Mouse (Mus musculus): ENCODE measurements around the gene Gm48551.

Gm48551 gene

DNA sequence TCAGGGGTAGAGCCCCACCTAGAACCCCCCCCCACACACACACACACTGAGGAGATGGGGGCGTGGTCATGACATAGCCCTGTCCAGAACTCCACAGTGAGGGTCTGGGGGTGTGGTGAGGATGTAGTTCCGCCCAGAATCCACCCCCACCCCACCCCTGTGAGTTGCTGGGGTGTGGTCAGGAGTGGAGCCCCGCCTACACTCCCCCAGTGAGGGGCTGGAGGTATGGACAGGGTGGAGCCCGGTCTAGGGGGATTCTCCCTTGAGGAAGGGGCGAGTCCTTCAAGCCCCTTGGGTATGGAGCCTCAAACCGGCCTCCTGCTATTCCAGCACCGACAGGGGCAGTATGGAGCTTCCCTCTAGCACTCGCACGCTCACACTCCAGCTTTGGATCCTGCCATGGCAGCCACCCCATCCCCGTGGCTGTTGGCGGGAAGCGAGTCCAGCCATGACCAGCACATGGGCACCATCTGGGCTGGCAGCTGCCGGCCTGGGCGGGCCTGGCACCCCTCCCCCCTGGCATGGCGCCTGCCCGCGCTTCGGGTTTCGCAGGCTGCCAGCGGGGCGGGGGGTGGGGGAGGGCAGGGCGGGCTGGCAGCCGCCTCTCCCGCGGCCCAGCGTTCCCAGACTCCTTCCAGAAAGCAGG is 32.4 kb downstream of the Gm48551 start:
- DNase-seq (ENCODE audit: extremely low spot score, low read depth, low spot score), result no peak

DNA sequence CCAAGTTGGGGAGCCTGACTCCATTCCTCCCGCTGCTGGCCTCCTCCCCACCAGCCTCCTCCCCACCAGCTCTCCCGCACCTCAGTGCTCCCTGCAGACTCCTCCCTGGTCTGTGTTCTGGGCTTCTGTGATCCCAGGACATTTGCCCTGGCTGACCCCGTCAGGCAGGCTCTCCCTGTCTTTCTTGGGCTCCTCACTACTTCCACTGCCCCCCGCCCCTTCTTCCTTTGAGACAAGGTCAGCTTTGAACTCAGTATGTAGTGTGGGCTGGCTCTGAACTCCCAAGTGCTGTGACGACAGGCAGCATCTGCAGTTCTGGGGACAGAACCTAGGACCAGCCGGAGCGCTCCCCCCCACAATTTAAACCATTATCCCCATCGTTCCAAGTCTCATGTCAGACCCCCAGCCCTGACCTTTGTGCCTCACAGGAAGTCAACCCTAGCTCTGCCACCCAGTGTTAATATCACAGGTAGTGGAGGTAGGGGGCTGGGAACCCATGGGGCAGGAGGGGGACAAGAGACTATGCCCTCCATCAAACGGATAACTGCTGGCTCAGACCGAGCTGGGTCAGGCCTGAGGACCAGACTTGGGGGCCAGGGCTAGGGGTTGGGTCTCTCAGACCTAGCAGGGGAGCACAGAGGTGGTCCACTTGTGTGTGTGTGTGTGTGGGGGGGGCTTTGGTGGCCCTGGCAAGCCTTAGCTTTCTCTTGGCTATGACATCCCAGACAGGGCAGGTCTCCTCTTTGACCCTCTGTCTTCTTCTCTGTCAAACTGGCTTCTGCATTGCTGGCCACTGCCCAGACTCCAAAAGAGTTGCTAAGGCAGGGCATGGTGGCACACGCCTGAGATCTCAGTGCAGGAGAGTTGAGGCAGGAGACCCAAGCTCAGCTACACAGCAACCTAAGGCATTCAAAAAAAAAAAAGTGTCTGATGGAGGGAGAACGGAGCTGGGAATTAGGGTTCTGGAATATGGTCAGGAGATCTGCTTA is 33.3 kb downstream of the Gm48551 start:
- DNase-seq (ENCODE audit: extremely low spot score, low read depth, low spot score), result no peak

DNA sequence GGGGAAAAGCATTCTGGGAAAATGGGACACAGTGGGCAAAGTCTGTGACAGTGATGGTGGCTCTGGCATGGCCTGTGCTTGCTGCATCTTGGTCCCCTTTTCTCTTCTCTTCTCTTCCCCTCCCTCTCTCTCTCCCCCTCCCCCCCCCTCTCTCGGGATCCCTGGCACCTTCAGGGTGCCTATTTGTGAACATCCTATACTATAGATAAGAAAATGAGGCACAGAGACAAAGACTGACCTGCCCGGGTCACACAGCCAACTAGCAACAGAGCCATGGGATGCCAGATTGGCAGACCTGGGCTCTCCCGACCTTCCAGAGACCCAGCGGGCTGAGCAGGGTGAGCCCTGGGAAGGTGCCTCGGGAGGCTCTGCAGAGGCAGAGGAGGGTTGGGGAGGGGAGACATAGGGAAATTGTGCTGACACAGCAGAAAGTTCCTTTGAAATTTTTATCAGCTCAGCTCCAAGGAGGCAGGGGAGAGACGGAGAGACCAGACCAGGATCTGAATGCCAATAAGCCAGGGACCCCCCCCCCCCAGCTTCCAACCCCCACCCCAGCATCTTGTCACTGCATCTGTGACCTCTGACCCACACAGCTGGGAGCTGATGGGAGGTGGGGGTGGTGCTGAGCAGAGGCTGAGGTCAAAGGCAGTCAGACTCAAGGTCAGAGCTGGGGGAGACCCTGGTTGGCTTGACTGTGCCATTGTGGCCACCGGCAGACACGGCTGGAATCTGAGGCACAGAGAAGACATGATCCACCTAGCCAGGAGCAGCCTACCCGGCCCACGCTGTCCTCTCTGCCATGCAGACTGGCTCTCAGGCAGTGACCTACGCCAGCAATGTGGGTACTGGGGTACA is 34.2 kb downstream of the Gm48551 start:
- no peak for DNase-seq (ENCODE audit: extremely low spot score, low read depth, low spot score)

DNA sequence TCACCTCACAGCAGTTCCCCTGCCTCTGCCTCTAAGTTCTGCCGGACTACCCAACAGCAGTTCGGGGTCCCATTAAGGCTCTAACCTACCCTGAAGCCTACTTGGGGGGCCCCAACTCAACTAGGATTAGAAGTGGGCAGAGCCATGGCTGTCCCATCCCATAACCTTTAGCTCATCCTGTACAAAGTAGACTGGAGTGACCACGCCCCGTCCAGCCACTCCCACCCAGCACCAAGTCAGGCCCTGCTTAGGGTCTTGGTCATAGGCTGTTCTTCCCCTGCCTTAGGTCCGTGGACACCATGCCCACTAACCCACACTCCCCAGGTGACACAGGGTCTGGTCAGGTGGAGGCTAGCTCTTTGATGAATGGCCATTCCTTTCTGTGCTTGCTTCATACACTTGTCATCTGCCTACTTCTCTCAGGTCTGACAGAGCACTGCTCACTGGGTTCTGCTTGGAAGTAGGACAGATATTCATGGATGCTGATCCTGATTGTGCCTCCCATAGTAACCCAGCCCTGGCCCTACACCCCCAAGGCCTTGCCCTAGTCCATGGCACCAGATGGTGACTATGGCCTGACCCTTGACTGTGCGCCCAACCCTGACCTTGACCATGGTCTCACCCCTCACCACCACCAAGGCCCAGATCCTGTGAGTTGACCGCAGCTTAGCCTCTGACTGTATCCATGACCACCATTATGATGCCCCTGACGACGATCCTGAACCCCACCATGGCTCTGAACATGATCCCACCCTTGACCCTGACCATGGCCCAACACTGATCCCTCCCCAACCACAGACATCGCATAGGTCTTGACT is 35.1 kb downstream of the Gm48551 start:
- DNase-seq (ENCODE audit: extremely low spot score, low read depth, low spot score), result no peak

DNA sequence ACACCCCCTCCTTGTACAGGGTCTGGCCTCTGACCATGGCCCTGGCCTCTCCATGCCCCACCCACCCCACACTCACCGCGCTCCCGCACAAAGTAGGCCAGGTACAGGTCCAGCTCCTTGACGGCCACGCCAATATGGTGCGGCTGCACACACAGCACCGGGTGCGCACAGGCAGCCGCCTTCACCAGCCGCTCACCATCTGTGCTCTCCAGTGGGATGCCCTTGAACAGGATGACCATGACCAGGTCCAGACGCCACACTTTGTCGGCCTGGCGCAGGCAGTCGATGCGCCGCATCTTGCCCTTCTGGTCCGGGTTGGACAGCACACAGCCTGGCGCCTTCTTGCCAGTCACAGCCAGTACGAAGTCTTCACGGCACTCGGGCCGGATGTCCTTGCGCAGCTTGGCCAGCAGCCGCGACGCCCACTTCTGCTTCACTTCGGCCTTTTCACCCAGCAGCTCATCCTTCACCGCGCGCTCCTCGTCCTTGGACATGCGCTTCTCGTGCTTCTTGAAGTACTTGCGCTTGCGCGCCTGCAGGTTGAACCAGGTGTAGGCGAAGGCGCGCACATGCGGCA is 36.0 kb downstream of the Gm48551 start:
- no peak for DNase-seq (ENCODE audit: extremely low spot score, low read depth, low spot score)

DNA sequence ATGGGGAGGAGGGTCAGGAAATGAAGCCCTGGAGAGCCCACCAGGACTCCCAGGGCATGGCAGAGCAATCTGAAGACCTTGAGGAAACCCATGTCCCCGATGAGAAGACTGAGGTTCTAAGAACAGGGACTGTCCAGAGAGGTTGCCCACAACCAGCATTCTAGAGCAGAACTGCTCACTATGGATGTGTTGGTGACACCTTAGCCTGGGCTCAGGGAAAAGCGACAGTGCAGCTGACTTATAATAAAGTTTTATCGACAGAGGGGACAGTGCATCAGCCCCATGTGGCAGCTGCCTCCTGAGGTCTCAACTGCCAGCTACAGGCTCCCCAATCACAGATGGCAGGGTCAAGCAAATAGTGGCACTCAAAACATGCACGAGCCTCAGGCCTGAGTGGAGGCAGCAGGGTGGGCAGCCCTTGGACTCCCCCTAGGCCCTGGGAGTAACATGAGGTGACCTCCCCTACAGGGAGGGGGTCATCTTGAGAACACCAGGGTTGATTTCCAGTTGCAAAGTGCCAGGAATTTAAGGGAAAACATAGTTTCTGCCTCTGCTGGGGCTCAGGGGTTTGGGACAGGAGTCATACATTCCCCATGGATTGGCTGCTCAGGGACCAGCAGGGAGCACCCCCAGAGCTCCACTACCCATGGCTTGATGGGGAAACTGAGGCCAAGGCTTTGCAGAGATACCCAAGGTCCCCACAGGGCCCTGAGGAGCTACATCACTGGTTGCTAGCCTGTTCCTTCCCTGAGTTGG is 37.0 kb downstream of the Gm48551 start:
- DNase-seq (ENCODE audit: extremely low spot score, low read depth, low spot score), result no peak

DNA sequence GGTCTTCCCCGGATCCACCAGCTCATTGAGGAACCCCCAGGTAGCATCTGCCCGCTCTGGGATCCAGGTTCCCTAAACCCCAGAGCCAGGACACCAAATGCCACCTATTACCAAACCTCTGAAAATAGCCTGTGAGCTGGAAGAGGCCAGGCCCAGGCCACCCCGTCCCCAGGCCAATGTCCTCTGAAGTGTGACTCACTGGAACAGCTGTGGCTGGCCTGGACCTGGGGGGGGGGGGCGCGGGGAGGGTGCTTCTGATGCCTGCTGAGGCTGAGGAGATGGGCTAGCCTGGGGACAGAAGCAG is 37.5 kb downstream of the Gm48551 start:
- DNase-seq (ENCODE audit: extremely low spot score, low read depth, low spot score), result no peak

DNA sequence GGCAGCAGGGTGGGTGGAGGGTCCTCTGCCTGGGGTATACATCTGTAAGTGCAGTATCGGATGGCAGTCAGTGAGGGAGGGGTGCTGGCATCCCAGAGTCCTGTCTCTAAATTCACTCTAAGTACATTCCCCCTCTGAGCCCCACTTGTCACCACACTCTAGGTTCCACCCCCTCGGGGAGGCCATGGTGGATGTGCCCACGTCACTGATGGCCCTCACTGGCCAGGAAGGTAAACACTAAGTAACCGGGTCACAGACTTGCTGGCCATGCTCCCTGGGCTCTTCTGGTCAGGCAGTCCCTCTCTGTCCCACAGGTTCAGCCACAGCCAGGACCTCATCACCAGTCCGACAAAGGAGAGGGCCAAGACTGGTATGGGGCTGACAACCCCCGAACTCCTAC is 37.9 kb downstream of the Gm48551 start:
- DNase-seq (ENCODE audit: extremely low spot score, low read depth, low spot score), result no peak

DNA sequence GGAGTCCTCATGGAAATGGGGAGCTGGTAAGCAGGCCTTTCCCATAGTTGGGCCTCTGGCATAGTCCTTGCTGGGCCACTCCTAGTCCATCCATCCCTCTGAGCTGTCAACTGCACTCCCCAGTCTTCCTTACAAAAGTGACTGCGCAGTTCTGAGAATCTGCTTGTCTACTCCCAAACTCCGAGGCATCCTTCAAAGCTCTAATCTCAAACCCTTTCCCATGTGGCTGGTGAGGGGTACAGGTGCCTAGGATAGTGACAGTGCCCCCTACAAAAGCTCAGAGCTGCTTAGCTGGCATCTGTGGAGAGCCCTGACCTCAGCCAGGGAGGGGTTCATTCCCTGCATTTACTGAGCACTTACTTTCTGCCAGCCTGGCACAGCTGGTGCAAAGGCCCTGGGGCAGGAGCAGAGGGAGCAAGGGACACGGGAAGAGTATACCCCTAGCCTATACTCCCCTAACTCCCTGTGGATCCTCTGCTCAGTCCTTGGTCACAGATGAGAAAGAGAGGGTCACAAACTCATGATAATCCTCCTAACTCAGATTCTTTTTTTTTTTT is 38.5 kb downstream of the Gm48551 start:
- DNase-seq (ENCODE audit: extremely low spot score, low read depth, low spot score), result no peak

DNA sequence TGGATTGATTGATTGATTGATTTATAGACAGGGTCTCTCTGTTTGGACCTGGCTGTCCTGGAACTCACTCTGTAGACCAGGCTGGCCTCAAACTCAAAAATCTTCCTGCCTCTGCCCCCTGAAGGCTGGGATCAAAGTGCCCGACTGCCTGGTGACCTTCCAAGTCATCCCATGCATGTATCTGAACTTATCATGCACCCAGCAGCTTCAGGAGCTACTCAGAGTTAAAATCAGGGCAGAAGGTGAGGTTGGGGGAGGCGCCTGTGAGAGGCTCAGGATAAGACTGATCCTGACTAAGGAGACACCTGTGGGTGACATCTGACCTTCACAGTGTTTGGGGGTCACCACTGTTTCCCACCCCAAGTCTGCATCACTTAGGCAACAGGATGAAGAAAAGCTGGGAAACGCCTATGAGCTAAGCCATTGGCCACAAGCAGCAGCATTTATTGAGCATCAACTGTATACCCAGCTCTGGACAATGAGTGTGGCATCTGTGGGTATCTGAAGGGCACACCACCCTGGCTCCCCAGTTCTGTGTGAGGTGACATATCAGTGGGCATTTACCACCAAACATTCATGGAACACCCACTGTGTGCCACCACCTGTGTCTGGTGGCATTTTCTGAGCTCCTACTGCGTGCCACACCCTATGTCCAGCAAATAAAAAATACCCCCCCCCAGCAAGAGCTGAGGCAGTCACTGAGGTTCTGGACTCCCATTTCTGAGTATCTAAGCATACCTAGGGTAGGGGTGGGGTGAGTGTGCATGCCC is 39.4 kb downstream of the Gm48551 start:
- DNase-seq (ENCODE audit: extremely low spot score, low read depth, low spot score), result no peak

DNA sequence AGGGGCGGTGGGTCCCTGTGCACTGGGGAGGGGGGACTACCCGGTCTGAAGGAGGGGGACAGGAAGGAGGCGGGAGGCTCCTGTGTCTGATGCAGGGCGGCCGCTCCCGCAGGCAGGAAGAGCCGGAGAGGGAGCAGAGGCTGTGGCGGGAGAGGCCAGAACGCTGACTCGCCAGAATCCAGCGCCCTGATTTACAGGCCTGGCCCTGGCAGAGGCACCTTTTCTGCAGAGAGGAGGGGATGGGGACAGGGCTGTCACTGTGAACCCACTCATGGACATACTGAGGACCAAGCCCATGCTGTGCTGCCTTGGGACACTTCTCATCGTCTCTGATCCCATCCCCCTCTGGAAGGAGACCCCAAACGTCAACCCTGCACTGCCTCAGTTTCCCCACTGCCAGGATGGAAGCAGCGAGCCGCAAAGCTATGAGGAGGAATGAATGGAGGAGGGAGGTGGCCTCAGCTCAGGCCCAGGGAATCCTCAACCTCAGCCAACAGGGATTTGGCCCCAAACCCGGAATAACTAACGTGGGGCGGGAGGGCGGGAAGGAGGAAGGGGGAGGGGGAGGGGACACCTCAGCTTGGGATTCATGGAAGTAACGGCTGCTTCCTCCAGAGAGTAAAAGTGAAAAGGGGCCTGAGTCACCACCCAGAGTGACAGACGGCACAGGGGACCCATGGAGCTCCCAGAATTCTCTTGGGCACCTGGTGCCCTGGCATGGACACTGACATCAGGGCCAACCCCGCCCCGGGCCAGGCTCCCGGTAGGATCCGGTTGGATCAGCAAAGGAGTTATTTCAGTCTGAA is 40.2 kb downstream of the Gm48551 start:
- no peak for DNase-seq (ENCODE audit: extremely low spot score, low read depth, low spot score)

DNA sequence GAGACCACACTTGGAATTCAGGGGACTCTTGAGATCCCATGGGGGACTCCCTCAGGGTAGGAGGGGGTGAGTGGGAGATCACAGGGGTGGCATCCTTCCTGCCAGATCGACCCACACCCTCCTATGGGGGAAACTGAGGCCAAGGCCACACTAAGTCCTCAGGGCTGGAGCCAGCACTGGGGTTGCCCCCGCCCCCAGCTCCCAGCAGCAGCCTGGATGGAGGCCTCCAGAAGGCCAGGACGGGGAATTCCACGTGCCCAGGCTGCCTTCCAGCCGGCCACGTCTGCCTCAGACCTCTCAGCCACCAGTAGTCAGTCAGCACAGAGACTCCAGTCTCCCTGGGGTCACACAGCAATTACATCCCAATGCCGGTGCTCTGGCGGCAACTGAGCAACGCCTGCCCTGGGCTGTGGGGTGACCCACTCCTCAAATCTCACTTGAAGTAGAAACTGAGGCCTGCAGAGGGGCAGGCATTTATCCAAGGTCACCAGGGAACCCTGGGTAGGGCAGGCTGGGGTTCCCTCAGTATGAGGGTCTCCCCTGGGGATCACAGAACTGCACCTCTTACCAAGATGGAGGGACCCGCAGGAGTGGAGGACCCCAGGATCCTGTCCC is 41.1 kb downstream of the Gm48551 start:
- no peak for DNase-seq (ENCODE audit: extremely low spot score, low read depth, low spot score)

DNA sequence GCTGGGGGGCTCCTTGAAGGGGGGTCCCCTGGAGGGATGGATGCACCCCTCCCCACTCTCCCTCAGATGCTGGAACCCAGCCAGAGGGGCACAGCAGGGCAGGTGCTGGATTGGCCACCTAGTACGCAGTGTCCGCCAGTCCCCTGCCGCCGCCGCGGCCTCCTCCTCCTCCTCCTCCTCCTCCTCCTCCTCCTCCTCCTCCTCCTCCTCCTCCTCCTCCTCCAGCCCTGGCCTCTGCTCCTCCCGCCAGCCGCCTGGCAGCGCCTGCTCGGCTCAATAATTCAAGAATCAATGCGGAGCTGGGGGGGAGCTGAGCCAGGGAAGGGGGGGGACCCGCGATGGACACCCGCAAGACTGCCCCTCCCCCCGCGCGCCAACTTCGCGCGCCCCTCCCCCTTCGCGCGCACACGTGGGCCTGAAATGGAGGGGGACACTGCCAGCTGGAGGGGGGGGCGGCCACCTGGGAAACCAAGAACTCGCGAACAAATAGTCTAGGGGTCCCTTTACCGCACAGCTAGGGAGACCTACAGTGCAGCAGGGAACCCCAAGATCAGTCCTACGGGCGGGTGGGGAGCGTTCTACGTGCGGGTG is 41.9 kb downstream of the Gm48551 start:
- no peak for DNase-seq (ENCODE audit: extremely low spot score, low read depth, low spot score)

DNA sequence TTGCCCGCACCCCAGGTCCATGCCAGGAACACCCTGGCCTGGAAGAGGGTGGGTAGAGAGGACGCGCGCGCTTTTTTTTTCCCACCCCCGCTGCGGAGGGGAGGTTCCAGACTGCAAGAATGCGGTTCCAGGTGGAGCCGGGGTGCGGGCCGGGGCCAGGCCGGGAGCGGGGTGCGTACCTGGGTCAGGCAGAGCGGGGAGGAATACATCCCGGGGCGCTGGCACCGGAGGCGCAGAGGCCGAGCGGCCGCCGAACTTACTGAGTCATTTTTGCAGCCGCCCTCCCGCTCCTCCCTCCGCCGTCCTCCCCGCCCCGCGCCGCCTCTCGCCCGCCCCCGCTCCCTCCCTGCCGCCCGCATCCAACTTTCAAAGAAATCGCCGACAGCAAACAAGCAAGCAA is 42.6 kb downstream of the Gm48551 start:
- no peak for DNase-seq (ENCODE audit: extremely low spot score, low read depth, low spot score)

DNA sequence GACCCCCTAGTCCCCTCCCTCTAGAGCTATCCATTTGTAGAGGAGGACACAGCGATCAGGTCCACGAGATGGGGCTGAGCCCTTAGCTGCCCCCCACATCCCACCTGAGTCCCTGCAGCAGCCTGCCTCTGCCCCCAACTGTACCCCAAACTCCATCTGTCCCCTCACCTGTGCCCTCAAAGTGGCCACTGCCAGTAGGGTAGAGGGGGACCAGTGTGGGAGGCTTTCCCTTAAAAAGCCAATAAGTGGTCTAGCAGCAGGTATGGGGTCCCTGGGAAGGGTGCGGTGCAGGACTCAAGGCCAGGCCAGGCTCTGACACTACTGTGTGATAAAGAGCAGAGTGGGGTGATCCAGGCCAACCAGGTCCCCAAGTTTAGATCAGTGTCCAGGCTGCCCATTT is 43.1 kb downstream of the Gm48551 start:
- DNase-seq (ENCODE audit: extremely low spot score, low read depth, low spot score), result no peak

DNA sequence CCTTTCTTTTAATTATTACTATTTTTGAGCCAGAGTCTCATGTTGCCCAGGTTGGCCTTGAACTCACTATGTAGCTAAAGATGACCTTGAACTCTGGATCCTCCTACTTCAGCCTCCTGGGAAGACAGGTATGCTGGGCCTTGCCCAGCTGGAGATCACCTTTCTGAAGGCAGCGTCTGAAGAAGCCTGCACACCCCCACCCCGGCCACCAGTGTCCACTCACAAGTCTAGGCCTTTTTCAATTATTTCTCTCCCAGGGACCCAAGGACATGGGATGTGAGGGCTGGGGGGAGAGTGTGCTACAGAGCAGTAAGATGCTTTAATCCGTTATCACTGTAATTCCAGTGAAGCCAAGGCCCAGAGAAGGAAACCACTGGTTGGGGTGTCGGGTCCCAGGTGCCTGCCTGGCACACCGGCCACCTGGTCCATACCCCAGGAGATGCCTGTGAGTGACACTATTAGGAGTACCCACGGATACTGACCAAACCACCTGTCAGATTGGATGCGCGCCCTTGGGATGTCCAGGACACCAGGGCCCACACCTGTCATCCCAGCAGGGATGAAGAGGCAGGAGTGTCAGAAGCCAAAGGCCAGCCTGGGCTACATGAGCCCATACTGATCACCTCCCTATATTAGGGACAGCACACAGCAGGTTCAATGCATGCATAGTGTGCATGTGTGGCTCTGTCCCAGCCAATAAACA is 43.7 kb downstream of the Gm48551 start:
- DNase-seq (ENCODE audit: extremely low spot score, low read depth, low spot score), result no peak

Data from hindlimb bud, embryonic 11.5 days (tissue).